Mouse (Mus musculus): Measurements from ENCODE around the gene Gm10662.
"Not testable (repeated sequence)": the region's sequence is repeated elsewhere in the genome, so short reads cannot be mapped to it uniquely, and the experiment has no call there.

- TF ChIP-seq CTCF (IDR thresholded peaks at IDR 0.05; ENCODE audit: low read depth, low read length); GATA1 (IDR thresholded peaks at IDR 0.05; ENCODE audit: borderline replicate concordance, low read length); POLR2AphosphoS5 (IDR thresholded peaks at IDR 0.05; ENCODE audit: insufficient replicate concordance, low read depth, low read length); TAL1 (conservative IDR thresholded peaks at IDR 0.05; ENCODE audit: low read depth, low read length): not testable (repeated sequence)
Observed at GRCm38 (mm10) chr7:23163505-23163904, 19.2 kb upstream of the Gm10662 start.
